Mouse (Mus musculus): ENCODE measurements at regions not wholly inside any gene's neighbourhood (a gene's known extent, or its start where the extent isn't known, plus 50 kb on each side); places are given as distances from the start of the nearest gene placed in this dataset.

GRCm38 (mm10) chr7:111242646-111243045 is 159.8 kb upstream of the Eif4g2 start:
- DNase-seq (ENCODE audit: extremely low spot score), result no peak

GRCm38 (mm10) chr7:111241538-111241937 is 158.7 kb upstream of the Eif4g2 start:
- no peak for DNase-seq (ENCODE audit: extremely low spot score)

- no peak for DNase-seq (ENCODE audit: extremely low spot score)
Observed at GRCm38 (mm10) chr7:111240234-111240826, 157.5 kb upstream of the Eif4g2 start.

- DNase-seq (ENCODE audit: extremely low spot score), result no peak
Observed at GRCm38 (mm10) chr7:111237819-111238218, 155.0 kb upstream of the Eif4g2 start.

- no peak for DNase-seq (ENCODE audit: extremely low spot score)
Observed at GRCm38 (mm10) chr7:111230630-111231029, 147.8 kb upstream of the Eif4g2 start.

GRCm38 (mm10) chr7:111227082-111227481 is 144.3 kb upstream of the Eif4g2 start:
- DNase-seq (ENCODE audit: extremely low spot score), result no peak

GRCm38 (mm10) chr7:111226026-111226656 is 143.3 kb upstream of the Eif4g2 start:
- no peak for DNase-seq (ENCODE audit: extremely low spot score)

- no peak for DNase-seq (ENCODE audit: extremely low spot score)
Observed at GRCm38 (mm10) chr7:111215586-111215985, 132.8 kb upstream of the Eif4g2 start.

GRCm38 (mm10) chr7:111214226-111214906 is 131.5 kb upstream of the Eif4g2 start:
- DNase-seq (ENCODE audit: extremely low spot score), result no peak

- no peak for DNase-seq (ENCODE audit: extremely low spot score)
Observed at GRCm38 (mm10) chr7:111212188-111212587, 129.4 kb upstream of the Eif4g2 start.

GRCm38 (mm10) chr7:111211641-111212040 is 128.8 kb upstream of the Eif4g2 start:
- DNase-seq (ENCODE audit: extremely low spot score), result peak; percentile 7

GRCm38 (mm10) chr7:111210282-111210681 is 127.5 kb upstream of the Eif4g2 start:
- no peak for DNase-seq (ENCODE audit: extremely low spot score)

GRCm38 (mm10) chr7:111205876-111206275 is 123.0 kb upstream of the Eif4g2 start:
- no peak for DNase-seq (ENCODE audit: extremely low spot score)

GRCm38 (mm10) chr7:111198608-111199355 is 116.0 kb upstream of the Eif4g2 start:
- DNase-seq (ENCODE audit: extremely low spot score), result no peak

- DNase-seq (ENCODE audit: extremely low spot score), result no peak
Observed at GRCm38 (mm10) chr7:111191674-111192073, 108.8 kb upstream of the Eif4g2 start.

- DNase-seq (ENCODE audit: extremely low spot score), result no peak
Observed at GRCm38 (mm10) chr7:111191216-111191615, 108.4 kb upstream of the Eif4g2 start.

- no peak for DNase-seq (ENCODE audit: extremely low spot score)
Observed at GRCm38 (mm10) chr7:111189731-111190130, 106.9 kb upstream of the Eif4g2 start.

GRCm38 (mm10) chr7:111185954-111186353 is 103.1 kb upstream of the Eif4g2 start:
- DNase-seq (ENCODE audit: extremely low spot score), result no peak

GRCm38 (mm10) chr7:111183512-111183911 is 100.7 kb upstream of the Eif4g2 start:
- no peak for DNase-seq (ENCODE audit: extremely low spot score)

GRCm38 (mm10) chr7:111182319-111182718 is 99.5 kb upstream of the Eif4g2 start:
- DNase-seq (ENCODE audit: extremely low spot score), result peak; percentile 44

GRCm38 (mm10) chr7:111179401-111180271 is 96.8 kb upstream of the Eif4g2 start:
- DNase-seq (ENCODE audit: extremely low spot score), result no peak
